Mouse (Mus musculus) heart, embryonic 11.5 days (tissue): Measurements from ENCODE around the gene Gstm3. TPM values are rescaled to one million over a fixed set of nuclear protein-coding genes. Genes with fewer than 3 reads are reported as not detected.
"Not testable (repeated sequence)": the region's sequence is repeated elsewhere in the genome, so short reads cannot be mapped to it uniquely, and the experiment has no call there.

Source experiments
- ATAC-seq: fragments of 200-750 bp; cut with Nextera tagmentation; replicated peaks from 2 replicates; pipeline ENCODE4 v1.8.0; 2017; ENCODE audit warnings: moderate library complexity; ENCODE audit not compliant: insufficient number of reproducible peaks, low FRiP score, low TSS enrichment
- H3K27ac ChIP-seq: fragments of 300-500 bp; sonication (generic); 2 replicates; pipeline ENCODE4 v1.5.1; 2014; ENCODE audit warnings: mild to moderate bottlenecking, low read depth, low read length
- H3K27me3 ChIP-seq: fragments of 300-500 bp; sonication (generic); 2 replicates; pipeline ENCODE4 v1.6.1; 2014; ENCODE audit warnings: mild to moderate bottlenecking, low read length, mixed read lengths; ENCODE audit not compliant: control insufficient read depth, insufficient read depth
- H3K36me3 ChIP-seq: fragments of 300-500 bp; sonication (generic); 2 replicates; pipeline ENCODE4 v1.6.1; 2014; ENCODE audit warnings: mild to moderate bottlenecking, low read length, moderate library complexity, mixed read lengths; ENCODE audit not compliant: control insufficient read depth, insufficient read depth
- H3K4me1 ChIP-seq: fragments of 300-500 bp; sonication (generic); 2 replicates; pipeline ENCODE4 v1.6.1; 2014; ENCODE audit warnings: low read length; ENCODE audit not compliant: control insufficient read depth, insufficient read depth
- H3K4me2 ChIP-seq: fragments of 300-500 bp; sonication (generic); 2 replicates; pipeline ENCODE4 v1.6.1; 2014; ENCODE audit warnings: mild to moderate bottlenecking, moderate library complexity
- H3K4me3 ChIP-seq: fragments of 300-500 bp; sonication (generic); 2 replicates; pipeline ENCODE4 v1.5.1; 2014; ENCODE audit warnings: low read depth, low read length
- H3K9ac ChIP-seq: fragments of 300-500 bp; sonication (generic); 2 replicates; pipeline ENCODE4 v1.6.1; 2014; ENCODE audit warnings: mild to moderate bottlenecking, low read depth, low read length, moderate library complexity
- H3K9me3 ChIP-seq: fragments of 300-500 bp; sonication (generic); replicated peaks from 2 replicates; pipeline ENCODE4 v1.6.1; 2016; ENCODE audit warnings: low read length; ENCODE audit not compliant: control insufficient read depth
- WGBS: fragments of 180-500 bp; shearing (Covaris S2); extraction: QIAGEN DNeasy Blood & Tissue Kit; methylation state at CpG from one replicate; pipeline ENCODE4 v1.1.7; 2014; ENCODE audit not compliant: insufficient replicate concordance; 5-methylcytosine and 5-hydroxymethylcytosine counted together
- polyA plus RNA-seq: library from polyadenylated mRNA; unstranded; fragments of >200 nt; fragmentation: Nextera tagmentation; extraction: Ambion mirVana; gene quantifications from 2 replicates; pipeline ENCODE4 v1.2.1, GENCODE M21; 2014

Gstm3 gene
- polyA plus RNA-seq, 1 experiment from 2014 or later: 0.13 TPM

DNA sequence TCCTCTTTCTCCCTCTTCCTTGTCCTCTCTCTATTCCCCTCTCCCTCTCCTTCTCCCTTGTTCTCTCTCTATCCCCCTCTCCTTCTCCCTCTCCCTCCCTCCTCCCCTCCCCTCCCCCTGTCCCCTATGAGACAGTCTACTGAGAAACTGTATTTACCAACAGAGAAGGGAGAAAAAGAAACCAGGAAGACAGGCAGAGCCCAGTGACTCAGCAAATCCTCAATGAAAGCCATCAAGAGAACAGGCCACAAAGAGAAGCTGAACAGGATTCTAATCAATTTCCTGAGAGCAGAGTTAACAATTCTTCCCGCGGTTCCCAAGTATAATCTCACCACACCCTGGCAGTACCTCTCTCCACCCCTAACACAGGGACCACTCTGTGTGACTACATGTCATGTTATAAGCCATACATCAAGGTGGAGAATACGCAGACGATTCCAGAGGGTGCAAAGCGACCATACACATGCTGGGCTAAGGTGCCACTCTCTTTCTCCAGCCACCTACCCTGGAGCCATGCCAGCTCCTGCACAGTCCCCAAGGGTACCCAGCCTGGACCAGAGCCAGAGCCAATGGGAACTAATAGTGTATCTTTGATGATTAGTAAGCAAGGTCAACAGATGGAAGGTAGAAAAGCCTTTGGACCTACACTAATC lies 4.3 kb downstream of the Gstm3 start:
- no peak overlapping the region; the same call in 1 of the 2 replicates for H3K9ac ChIP-seq
- H3K4me1 ChIP-seq: peaks cover 4% of the 10 kb centered on the region; the same call in 1 of the 2 replicates
- H3K27ac ChIP-seq: no peak overlapping the region
- H3K4me3 ChIP-seq: no peak overlapping the region
- H3K27me3 ChIP-seq: peaks cover 2% of the 10 kb centered on the region; the same call in 1 of the 2 replicates
- ATAC-seq: no peak
- 57% methylated on average over 5 of the region's 5 CpGs for WGBS
- H3K9me3 ChIP-seq: no peaks in the 10 kb centered on the region
- H3K36me3 ChIP-seq: no peaks in the 10 kb centered on the region
- H3K4me2 ChIP-seq: no peak overlapping the region

DNA sequence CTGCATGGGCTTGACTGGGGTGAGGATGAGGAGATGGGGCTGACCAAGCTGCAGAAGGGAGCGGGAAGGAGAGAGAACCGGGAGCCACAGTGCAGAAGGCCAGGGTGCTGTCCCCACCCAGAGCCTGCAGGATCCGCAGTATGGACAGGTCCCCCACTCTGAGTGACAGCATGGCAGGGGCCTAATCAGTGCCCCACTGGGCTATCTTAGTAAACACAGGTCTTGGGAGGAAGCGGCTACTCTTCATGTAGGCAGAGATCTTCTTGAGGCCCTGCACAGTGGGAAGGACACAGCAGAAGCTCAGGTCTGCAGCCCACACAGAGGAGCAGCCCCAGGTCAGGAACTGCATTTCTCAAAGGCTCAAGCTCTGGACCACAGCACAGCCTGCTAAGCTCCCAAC lies 5.1 kb downstream of the Gstm3 start:
- ATAC-seq: no peak; the same call in 1 of the 2 replicates
- Histone ChIP-seq H3K4me2 (no peak overlapping the region), H3K27ac (no peak overlapping the region)

DNA sequence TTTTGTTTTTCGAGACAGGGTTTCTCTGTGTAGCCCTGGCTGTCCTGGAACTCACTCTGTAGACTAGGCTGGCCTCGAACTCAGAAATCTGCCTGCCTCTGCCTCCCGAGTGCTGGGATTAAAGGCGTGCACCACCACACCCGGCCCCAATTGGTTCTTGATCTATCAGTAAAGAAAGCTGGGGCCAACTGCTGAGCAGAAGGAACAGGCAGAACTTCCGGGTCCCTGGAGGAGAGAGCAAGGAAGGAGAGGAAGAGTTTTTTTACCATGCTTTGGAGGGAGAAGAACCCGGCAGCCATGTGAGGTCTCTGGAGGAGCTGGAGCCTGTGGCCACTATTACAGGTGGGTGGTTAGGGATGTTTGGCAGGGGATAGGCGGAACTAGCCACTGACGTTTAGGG lies 13.8 kb downstream of the Gstm3 start:
- WGBS: 86% methylated on average over 9 of the region's 9 CpGs
- H3K36me3 ChIP-seq, H3K4me2 ChIP-seq, H3K9me3 ChIP-seq, H3K4me3 ChIP-seq, H3K9ac ChIP-seq, ATAC-seq, H3K27ac ChIP-seq, H3K27me3 ChIP-seq, H3K4me1 ChIP-seq: not testable (repeated sequence)

More for the DNA sequence above, 5.1 kb downstream of the Gstm3 start:
- peaks cover 2% of the 10 kb centered on the region; the same call in 1 of the 2 replicates for H3K27me3 ChIP-seq
- H3K9ac ChIP-seq: no peak overlapping the region
- no peak overlapping the region for H3K4me3 ChIP-seq
- no peaks in the 10 kb centered on the region for H3K36me3 ChIP-seq
- no peaks in the 10 kb centered on the region for H3K9me3 ChIP-seq
- peaks cover 4% of the 10 kb centered on the region; the same call in 1 of the 2 replicates for H3K4me1 ChIP-seq
- WGBS: 65% methylated on average over 4 of the region's 4 CpGs

DNA sequence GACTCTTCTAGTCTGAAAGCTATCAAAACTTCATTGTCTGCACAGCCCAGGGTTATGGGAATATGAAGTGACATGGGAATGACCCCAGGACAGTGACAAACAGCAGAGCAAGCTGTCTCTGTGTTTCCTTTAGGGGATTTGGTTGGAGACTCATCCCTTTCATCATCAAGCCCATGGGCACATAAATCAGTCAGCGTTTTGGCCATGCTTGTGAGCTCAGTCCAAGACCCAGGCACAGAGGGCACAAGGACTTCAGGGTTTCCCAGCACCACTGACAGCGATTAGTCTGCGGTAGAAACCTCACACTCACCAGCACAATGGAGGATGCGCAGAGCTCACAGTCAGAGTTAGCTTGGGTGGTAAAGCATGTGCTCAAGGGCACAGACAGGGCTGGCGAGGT lies 15.2 kb downstream of the Gstm3 start:
- H3K27ac ChIP-seq: no peak overlapping the region
- WGBS: 76% methylated on average over 5 of the region's 5 CpGs
- ATAC-seq: no peak
- 0 out of 2 replicates have a peak, but pooled peaks cover 5% of the 10 kb centered on the region for H3K27me3 ChIP-seq
- peaks cover 2% of the 10 kb centered on the region; the same call in 1 of the 2 replicates for H3K4me1 ChIP-seq
- no peak overlapping the region for H3K4me2 ChIP-seq
- H3K9me3 ChIP-seq: no peaks in the 10 kb centered on the region
- H3K9ac ChIP-seq: no peak overlapping the region
- H3K36me3 ChIP-seq: no peaks in the 10 kb centered on the region
- no peak overlapping the region for H3K4me3 ChIP-seq

DNA sequence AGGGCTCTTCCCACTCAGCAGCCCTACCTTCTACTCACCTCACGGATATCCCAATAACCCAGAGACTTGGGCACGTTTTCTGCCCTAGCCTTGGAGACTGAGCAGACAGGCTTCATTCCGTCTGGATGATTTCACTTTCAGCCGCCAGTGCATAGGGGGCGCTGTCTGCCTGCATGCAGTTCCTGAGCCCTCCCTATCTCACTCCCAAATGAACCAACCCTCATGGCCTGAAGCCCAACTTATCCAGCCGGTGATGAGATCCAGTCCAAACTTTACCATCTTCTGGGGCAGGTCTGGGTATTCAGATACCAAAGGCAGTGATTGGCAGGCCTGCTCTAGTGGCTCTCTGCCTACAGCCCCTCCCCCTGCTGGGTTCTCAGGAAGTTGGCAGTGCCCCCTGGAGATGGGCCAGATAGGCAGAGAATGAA lies 15.7 kb downstream of the Gstm3 start:
- Histone ChIP-seq H3K4me2 (no peak overlapping the region), H3K9me3 (no peaks in the 10 kb centered on the region), H3K9ac (no peak overlapping the region), H3K36me3 (no peaks in the 10 kb centered on the region), H3K27me3 (0 out of 2 replicates have a peak, but pooled peaks cover 4% of the 10 kb centered on the region), H3K27ac (no peak overlapping the region), H3K4me1 (peaks cover 2% of the 10 kb centered on the region; the same call in 1 of the 2 replicates), H3K4me3 (no peak overlapping the region)
- WGBS: 15% methylated on average over 6 of the region's 6 CpGs
- no peak for ATAC-seq

DNA sequence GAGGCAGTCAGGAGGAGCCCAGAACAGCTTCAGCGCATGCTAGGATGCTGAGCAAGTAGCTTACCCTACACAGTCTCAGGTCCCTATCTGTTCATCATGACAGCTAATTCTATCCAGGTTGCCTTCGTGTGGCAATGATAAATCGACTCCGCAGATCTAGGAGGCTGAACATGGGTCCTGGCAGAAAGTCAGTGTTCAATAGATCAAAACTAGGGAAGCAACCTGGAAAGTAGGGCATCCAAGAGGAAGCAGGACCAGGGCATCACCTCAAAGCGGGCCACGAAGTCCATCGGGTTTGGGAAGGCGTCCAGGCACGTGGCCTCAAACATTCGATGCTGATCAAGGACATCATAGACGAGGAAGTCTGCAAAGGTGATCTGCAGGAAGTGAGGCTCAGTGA lies 18.6 kb downstream of the Gstm3 start:
- WGBS: 71% methylated on average over 11 of the region's 11 CpGs
- ATAC-seq: no peak
- H3K4me3 ChIP-seq: no peak overlapping the region

DNA sequence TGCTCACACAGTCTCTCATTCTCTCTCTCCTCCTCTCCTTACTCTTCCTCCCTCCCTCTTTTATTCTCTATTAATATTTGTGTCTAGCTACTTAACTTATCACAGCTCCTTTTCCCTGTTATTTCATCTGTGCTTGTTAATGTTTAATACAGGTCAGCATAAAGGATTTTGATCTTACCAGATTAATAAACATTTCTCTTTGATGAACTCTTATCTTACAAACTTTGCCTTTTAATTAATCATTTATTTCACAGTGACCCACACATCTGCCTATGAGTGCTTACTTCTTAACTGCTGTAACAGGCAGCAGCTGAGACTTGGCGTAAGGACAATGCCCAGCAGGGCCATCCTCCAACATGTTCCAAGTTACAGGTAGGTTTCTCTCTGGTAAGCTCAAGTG lies 19.6 kb downstream of the Gstm3 start:
- H3K4me1 ChIP-seq, H3K27me3 ChIP-seq, H3K9ac ChIP-seq, H3K27ac ChIP-seq, ATAC-seq, H3K4me2 ChIP-seq, H3K9me3 ChIP-seq, H3K36me3 ChIP-seq, H3K4me3 ChIP-seq: not testable (repeated sequence)
- 75% methylated on average over 1 of the region's 1 CpGs for WGBS

More for the DNA sequence above, 18.6 kb downstream of the Gstm3 start:
- Histone ChIP-seq H3K27ac (no peak overlapping the region), H3K36me3 (no peaks in the 10 kb centered on the region), H3K9me3 (no peaks in the 10 kb centered on the region), H3K4me1 (peaks cover 2% of the 10 kb centered on the region; the same call in 1 of the 2 replicates), H3K27me3 (0 out of 2 replicates have a peak, but pooled peaks cover 3% of the 10 kb centered on the region), H3K4me2 (no peak overlapping the region), H3K9ac (no peak overlapping the region)

DNA sequence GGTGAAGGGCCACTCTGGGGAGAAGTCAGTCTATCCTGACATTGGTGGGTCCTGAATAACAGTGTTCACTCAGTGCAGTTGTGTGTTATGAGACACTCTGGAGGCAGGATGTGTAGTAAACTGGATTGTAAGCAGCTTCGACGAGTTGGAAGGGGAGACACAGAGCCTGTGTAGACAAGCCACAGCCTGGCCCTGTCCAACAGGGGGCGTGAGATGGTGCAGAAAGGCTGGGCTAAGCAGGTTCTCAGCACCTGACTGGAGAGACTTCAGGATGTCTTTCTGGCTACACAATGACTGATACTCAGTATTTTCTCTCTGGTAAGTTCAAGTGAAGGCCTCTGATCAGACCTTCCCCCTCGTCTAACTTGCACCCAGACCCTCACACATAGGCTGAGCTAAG lies 23.4 kb downstream of the Gstm3 start:
- Histone ChIP-seq H3K4me1 (peaks cover under 1% of the 10 kb centered on the region), H3K36me3 (no peaks in the 10 kb centered on the region), H3K4me2 (no peak overlapping the region), H3K27me3 (no peaks in the 10 kb centered on the region), H3K4me3 (no peak overlapping the region), H3K9ac (no peak overlapping the region), H3K9me3 (no peaks in the 10 kb centered on the region), H3K27ac (no peak overlapping the region)
- WGBS: 51% methylated on average over 4 of the region's 4 CpGs
- no peak for ATAC-seq
